Mouse (Mus musculus) bone marrow macrophage, adult 2 months (primary cell): Measurements from ENCODE around the gene Ppp1r10. TPM values are rescaled to one million over a fixed set of nuclear protein-coding genes. Genes with fewer than 3 reads are reported as not detected.

ENCODE experiments used
- H3K27ac ChIP-seq: 2 replicates; pipeline ENCODE4 v1.5.1; 2012; ENCODE audit warnings: low read depth, low read length; ENCODE audit not compliant: insufficient read depth
- H3K4me1 ChIP-seq: 2 replicates; pipeline ENCODE4 v1.6.1; 2012; ENCODE audit warnings: low read length; ENCODE audit not compliant: control insufficient read depth, insufficient read depth
- H3K4me3 ChIP-seq: 2 replicates; pipeline ENCODE4 v1.5.1; 2012; ENCODE audit warnings: mild to moderate bottlenecking, low read length, moderate library complexity; ENCODE audit not compliant: insufficient read depth
- CTCF ChIP-seq: IDR thresholded peaks from 2 replicates; pipeline ENCODE4 v1.5.1; 2012; ENCODE audit warnings: low read depth, mild to moderate bottlenecking, low read length, moderate library complexity
- POLR2A ChIP-seq: IDR thresholded peaks from 2 replicates; pipeline ENCODE4 v1.6.1; 2012; ENCODE audit warnings: mild to moderate bottlenecking, low read depth, low read length, borderline replicate concordance
- polyA plus RNA-seq: library from polyadenylated mRNA; stranded (reverse); fragments of >200 nt; gene quantifications from 2 replicates; pipeline ENCODE4 v1.2.4, GENCODE M21; 2012; ENCODE audit not compliant: missing spikeins, insufficient read depth, insufficient read length

Ppp1r10 gene
- 36.0 and 46.0 TPM in 2 replicates for polyA plus RNA-seq

- Histone ChIP-seq H3K4me1 (peaks cover 24% of the 10 kb centered on the region), H3K4me3 (peak within 1 kb of the TSS; percentile 83), H3K27ac (peak within 1 kb of the TSS; percentile 98)
- TF ChIP-seq CTCF (no peak), POLR2A (peak; percentile 88)
These were observed at the start of gene Ppp1r10, which contains the start of gene Mrps18b for GRCm38 (mm10) chr17:35916297-35917142. Gene Ppp1r10 (plus strand): TSS chr17:35916434. Gene Mrps18b (minus strand): TSS chr17:35916389.

- Histone ChIP-seq H3K4me3 (peak overlapping the region; percentile 98), H3K27ac (peak overlapping the region; percentile 96), H3K4me1 (peaks cover 16% of the 10 kb centered on the region)
- TF ChIP-seq POLR2A (no peak), CTCF (no peak; the same call in 1 of the 2 replicates)
These were observed 49.0 kb upstream of the Ppp1r10 start for GRCm38 (mm10) chr17:35866911-35867890.

GRCm38 (mm10) chr17:35868165-35868820 lies 47.9 kb upstream of the Ppp1r10 start:
- Histone ChIP-seq H3K4me3 (peak overlapping the region; percentile 98), H3K4me1 (peaks cover 21% of the 10 kb centered on the region), H3K27ac (peak overlapping the region; percentile 99)

GRCm38 (mm10) chr17:35868961-35869345 lies 47.3 kb upstream of the Ppp1r10 start:
- Histone ChIP-seq H3K4me3 (peak overlapping the region; percentile 98), H3K4me1 (peaks cover 23% of the 10 kb centered on the region), H3K27ac (peak overlapping the region; percentile 99)
- TF ChIP-seq POLR2A (no peak), CTCF (no peak)

More at GRCm38 (mm10) chr17:35868165-35868820, 47.9 kb upstream of the Ppp1r10 start:
- TF ChIP-seq CTCF (no peak), POLR2A (no peak)

- Histone ChIP-seq H3K4me3 (peak overlapping the region; percentile 98), H3K27ac (peak overlapping the region; percentile 99), H3K4me1 (peaks cover 21% of the 10 kb centered on the region)
- TF ChIP-seq CTCF (no peak), POLR2A (no peak)
These were observed 46.7 kb upstream of the Ppp1r10 start for GRCm38 (mm10) chr17:35869346-35870067.

- Histone ChIP-seq H3K27ac (peak overlapping the region; percentile 99), H3K4me3 (peak overlapping the region; percentile 98), H3K4me1 (peaks cover 14% of the 10 kb centered on the region)
- TF ChIP-seq CTCF (0 out of 2 replicates have a peak, but pooled peaks have one; percentile 7), POLR2A (no peak)
These were observed 45.9 kb upstream of the Ppp1r10 start for GRCm38 (mm10) chr17:35870151-35870883.

- H3K4me1 ChIP-seq: peaks cover 14% of the 10 kb centered on the region
- 0 out of 2 replicates have a peak, but pooled peaks have one; percentile 30 for TF ChIP-seq CTCF
- no peak for TF ChIP-seq POLR2A
- H3K4me3 ChIP-seq: peak overlapping the region; percentile 98
- peak overlapping the region; percentile 99 for H3K27ac ChIP-seq
These were observed 45.1 kb upstream of the Ppp1r10 start for GRCm38 (mm10) chr17:35870884-35871696.
